Mouse (Mus musculus): ENCODE measurements around the gene Aebp1.

Aebp1 gene

DNA sequence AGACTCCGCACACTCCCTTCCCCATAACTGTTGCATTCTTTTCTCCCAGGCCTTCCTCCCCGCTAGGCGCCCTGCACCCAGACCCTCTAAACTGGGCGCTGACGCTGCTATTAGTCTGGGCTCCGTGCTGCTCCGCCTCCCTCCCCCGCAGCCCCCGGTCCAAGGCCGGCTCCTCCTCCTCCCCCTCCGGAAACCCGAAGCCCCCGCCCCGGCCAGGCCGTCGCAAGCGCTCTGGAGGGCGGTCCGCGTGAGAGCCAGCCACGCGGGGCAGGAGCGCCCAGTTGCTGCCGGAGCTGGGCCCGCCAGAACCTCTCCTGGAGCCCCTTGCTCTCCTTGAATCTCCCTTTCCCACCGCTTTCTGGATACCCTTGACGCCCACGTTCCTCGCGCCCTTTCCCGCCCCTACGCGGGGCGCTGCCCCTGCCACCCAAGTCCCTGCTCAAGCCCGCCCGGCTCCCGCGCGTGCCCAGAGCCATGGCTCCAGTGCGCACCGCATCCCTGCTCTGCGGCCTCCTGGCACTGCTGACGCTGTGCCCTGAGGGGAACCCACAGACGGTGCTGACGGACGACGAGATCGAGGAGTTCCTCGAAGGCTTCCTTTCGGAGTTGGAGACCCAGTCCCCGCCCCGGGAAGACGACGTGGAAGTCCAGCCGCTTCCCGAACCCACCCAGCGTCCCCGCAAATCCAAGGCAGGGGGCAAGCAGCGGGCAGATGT lies at the start of gene Aebp1:
TSS of gene Aebp1 (plus strand) at position 270 of the 716 bp plus-strand sequence.
- peak in 1 of 2 experiments; percentile 44 for DNase-seq

DNA sequence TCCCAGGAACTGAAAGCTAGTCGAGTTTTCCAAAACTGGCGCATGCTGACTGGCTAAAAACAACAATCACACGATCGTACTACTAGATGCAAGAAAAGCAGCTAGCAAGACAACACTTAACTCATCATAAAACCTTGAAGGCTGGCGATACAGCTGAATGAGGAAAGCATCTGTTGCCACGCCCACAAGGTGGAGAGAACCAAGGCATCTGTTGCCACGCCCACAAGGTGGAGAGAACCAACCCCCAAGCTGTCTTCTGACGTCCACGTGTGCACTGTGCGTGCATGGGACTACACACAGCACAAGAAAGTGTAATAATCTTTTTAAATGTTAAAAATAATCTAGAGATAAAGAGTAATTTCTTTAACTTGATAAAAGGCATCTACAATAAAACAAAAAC lies 48.4 kb upstream of the Aebp1 start:
- DNase-seq, result no peak

DNA sequence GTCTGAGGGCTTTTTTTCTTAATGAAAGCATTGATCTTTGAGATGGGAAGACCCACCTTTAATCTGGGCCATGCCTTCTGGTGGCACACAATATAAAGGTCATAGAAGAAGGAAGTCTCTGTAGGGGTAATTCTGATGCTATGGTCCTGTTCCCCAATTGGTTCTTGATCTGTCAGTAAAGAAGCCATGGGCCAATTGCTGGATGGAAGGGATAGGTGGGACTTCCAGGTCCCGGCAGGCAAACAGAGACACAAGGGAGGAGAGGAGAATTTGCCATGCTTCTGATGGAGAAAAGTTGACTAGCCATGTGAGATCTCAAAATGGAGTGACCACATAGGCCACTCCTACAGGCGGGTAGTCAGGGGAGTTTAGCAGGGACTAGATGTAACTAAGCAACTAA lies 42.5 kb upstream of the Aebp1 start:
- DNase-seq, result no peak

DNA sequence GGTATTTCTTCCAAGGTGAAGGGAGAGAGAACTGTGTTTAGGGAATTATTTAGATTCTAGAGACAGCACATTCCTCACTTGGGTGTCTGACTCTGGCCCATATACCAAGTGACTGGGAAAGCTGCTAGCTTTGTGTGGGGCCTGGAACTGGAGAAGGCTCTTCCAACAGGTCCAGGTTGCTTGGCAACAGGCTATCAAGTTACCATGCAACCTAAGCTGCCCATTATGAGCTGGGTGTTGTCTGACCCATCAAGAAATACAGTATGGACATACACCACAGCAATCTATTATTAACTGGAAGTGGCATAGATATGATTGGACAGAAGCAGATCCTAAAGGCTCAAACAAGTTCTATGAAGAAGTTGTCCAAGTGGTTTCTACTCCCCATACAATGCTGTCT lies 36.3 kb upstream of the Aebp1 start:
- no peak for DNase-seq

DNA sequence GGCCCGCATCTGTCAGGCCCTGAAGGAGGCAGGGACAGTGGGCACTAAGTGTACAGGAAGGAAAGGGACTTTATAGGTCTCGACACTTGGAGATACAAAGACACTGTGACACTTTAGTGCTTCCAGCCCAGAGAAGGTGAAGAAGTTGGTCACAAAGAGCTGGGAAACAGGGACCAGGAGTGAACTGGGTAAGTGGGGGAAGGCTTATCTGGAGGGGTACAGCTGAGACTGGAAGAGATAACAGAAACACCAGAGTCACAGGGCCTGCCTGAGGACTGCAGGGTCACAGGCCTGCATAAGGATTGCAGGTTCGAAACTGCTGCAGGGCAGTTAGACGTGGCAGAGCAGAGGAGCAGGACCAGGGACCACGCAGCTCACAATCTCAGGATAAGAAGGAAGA lies 33.8 kb upstream of the Aebp1 start:
- DNase-seq, result no peak

DNA sequence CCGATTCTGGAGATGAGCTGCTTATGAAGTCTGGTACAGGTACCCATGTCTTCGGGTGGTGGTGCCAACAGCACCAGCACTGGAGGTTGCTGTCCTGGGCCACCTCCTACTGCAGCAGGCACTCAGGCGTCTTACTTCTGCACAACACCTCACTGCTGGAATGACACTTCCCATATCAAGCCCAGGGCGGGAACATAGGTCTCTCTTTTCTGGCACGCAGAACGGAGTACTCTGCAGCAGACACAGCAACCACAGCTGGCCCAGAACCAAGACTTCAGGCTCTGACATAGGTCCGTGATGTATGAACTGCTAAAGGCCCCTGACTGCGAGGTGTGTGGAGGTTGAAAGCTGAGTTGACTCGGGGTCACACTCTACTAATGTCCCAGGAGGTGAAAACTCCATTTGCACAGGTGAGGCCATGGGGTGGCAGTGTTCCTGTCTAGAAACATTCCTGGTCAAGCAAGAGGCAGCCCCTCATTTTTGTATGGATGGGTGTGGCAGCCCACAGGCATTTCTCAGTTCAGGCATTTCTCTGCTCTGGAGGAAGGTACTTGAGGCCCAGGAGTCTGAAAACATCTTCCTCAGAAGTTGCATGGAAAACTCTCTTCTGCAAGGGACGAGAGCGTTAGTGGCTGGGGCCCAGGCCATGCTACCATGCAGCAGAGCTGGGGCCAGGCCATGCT lies 33.1 kb upstream of the Aebp1 start:
- DNase-seq, result no peak

DNA sequence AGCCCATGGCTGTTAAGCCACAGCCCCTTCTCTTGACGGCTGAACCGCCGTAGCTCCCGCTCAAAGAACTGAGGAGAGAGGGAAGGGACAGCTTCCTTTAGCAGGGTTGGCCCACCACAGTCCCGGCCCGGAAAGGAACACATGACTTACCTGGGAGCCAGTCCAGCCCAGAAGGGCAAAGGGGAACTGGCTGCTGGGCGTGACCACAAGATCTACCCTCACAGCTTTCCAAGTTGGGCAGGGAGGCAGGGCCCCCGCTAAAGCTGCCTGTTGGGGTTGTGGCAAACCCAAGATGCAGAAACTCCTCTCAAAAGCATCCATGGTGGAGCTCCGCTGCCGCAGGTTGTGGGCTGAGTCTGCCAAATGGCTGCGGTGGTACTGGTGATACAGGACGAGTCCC lies 32.4 kb upstream of the Aebp1 start:
- no peak for DNase-seq

DNA sequence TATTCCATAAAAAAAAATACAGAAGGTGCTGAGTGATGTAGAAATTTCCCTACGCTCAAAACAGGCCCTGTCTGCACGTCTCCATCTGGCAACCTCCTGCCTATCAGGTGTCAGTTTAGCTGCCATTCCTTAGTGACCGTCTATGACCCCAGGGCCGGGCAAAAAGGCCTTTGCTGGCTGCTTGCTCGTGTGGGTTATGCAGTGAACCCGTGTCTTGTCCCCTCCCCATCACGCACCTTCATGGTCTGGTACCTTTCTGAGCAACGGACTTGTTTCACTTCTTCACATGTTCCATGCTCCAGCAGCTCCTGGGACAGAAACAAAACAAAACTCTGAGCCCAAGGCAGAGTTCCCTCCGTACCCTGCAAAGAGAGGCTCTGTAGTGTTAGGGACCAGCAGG lies 27.2 kb upstream of the Aebp1 start:
- DNase-seq, result no peak

DNA sequence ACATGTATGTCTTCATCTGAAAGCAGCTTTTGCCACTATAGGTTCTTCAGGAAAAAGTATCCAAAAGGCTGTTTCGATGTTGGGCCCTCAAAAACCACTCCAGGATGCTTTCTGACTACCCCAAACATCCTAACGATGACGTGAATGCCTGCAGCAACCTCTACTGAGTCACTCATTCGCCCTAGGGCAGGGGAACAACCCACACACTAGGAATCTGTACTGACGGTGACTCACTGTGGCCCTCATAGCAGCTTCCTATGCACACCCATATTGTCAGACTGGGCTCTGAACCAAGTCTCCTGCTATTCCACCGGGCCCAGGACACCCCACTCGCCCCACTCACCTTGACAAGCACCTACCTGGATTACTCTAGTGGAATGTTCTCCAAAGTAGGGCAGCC lies 26.7 kb upstream of the Aebp1 start:
- DNase-seq, result no peak

DNA sequence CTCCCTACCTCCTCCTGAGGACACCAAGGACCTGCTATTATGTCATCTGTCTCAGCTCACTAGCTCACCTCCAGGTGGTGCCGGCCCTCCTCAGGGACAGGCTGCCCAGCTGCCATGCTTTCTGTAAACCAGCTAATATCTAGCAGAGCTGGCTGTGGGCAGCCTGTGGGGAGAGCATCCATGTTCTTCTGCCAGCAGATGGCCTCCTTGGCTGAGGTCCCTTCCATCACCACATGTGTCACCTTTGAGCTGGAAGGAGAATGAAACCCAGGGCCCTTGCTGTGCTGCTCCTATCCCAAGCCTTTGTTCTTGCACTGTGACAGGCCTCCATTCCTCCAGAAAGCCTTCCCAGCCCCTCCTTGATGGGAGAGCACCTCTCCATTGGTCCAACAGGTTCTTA lies 25.6 kb upstream of the Aebp1 start:
- peak; percentile 53 to 60 for DNase-seq

DNA sequence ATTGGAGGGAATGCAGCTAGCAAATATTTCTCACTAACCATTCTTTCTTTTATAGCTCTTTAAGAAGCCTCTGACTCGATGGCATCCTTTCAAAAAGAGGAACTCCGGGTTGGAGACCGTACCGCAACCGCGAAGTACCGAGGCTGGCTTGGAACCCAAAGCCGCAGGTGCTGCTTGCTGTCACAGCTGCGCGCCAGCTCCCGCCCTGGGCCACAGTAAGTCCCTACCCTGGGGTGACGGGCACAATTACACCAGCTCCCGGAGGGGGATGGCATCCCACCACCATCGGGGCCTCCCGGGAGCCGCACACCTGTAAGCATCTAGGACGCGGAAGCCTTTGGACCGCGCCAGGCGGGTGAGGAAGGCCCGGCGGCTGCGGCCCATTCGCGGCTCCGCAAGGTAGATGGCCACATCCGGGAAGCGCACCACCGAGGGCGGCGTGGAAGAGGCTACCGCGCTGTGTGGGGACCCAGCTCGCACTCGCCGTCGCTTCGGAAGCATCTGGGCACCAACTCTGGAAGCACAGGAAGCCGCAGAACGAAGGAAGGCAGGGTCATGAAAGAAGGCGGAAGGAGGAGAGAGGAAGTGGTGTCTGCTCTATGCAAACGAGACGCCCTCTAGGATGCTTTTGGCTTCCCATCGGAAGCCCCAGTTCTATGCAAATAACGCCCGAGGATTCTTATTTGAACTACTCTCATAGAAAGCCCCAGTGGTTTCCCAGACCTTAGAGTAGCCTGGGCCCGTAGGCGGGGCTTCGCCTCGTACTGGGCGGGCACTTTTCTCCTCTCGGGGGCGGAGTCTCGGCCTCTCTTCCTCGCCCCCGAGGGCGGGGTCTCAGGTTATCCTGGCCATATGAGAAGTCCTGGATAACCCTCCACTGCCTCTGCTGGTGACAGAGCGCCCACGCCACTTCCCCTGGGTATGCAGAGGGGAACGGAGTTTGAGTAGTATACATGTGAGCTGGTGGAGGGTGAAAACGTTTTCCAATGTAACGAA lies 24.2 kb upstream of the Aebp1 start, which contains the start of gene Polm:
TSS of gene Polm (minus strand) at position 766 of the 996 bp plus-strand sequence.
- DNase-seq, result peak; percentile 94 to 95

DNA sequence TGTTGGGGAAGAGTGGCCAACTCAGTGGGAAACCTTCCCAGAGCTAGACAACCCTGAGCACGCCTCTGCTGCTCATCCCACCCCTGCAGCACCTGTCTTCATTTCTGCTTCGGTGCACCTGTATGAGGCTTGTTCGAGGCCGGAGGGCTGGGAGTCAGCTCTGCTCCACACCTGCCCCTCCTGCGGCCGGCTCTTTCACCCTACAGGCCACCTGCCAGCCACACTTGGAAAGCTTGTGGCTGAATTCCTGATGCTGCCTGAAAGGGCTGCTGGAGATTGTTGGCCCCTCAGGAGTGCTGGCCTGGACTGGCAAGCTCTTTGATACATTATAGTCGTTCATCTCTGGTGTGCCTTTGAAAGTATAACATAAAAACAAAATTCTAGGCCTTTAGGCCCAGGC lies 21.4 kb upstream of the Aebp1 start:
- DNase-seq, result no peak

DNA sequence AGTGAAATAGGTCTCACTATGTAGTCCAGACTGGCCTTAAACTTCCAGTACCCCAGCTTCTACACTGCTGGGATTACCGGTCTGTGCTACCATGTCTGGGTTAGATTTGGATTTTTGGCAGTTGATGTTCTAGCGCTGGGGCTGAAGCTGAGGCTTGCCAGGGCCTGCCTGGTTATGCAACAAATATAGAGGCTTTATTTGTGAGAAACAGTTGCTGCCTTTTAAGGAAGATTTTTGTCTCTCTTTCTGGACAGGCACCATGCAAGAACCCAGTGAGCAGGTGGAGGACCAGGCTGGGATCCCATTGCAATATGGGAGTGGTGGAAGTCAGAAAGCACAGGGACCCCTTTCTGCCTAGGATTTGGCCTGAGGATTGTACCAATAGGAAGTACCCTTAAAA lies 20.0 kb upstream of the Aebp1 start:
- no peak for DNase-seq

DNA sequence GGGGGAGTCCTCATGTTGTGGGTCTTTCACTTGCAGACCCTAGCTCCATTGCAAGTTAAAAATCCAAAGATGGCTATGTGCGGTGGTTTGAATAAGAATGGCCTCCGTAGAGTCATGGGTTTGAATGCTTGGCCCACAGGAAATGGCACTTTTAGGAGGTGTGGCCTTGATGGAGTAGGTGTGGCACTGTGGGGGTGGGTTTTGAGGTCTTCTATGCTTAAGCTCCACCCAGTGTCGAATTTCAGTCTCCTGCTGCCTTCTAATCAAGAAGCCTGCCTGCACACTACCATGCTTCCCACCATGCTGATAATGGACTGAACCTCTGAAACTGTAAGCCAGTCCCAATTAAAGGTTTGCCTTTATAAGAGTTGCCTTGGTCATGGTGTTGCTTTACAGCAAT lies 18.6 kb upstream of the Aebp1 start:
- DNase-seq, result no peak

DNA sequence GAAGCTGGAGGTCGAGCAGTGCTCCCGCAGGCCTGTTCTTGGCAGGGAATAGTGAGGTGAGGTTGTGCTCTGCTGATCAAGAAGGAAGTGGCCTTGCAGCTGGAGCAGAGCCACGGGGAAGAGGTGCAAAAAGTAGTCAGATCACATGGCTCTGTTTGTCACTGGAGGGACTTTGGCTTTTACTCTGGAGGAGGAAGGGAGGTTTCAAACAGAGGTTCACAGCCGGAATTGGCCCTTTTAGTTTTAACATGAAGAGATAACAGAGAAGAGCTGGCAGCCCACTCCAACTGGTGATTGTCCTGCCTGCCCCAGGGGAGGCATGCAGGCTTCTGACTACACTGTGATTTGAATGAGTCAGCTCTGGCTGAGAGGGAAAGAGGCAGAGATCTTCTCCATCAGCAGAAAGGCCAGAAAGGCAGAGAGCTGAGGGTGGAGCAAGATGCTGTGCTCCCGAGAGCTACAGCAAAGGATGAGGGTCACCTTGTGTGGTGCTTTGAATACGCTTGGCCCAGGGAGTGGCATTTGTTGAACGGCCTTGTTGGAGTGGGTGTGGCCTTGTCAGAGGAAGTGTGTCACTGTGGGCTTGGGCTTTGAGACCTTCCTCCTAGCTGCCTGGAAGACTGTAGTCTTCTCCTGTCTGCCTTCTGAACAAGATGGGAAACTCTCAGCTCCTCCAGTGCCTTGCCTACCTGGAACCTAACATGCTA lies 15.0 kb upstream of the Aebp1 start:
- DNase-seq, result no peak

DNA sequence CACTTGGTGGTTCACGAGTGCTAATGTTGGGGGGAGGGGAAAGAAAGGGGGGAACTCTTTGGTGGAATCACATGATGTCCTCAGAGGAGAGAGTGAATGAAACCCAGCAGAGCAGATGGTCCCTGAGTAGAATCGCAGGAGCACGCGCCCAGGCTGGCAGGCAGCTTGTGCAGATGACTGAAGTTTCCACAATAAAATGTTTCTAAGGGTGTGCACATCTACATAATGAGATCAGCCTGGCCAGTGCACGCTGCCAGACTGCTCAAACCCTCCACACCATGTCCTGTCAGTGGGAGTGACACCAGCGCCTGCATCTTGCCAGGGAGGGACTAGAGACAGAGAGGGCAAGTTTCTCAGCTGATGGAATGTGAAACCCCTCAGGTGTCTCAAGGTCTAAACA lies 13.0 kb upstream of the Aebp1 start:
- no peak for DNase-seq

DNA sequence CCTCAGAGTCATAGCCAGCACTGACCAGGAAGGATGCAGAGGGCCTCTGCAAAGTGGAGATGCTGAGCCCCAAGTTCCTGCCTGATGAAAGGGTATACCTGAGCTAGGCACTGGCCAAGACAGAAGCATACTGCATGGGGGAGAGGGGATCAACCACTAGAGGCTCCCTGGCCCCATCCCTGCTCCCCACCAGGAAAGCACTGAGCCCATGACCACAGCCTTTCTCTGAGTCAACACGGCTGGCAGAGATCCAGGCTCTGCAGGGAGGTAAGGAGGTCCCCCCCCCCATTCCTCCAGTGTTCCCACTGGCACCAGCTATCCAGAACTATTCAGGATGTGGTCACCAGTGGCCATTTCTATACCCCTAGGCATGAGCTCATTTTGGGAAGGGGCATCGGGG lies 12.4 kb upstream of the Aebp1 start:
- peak in 1 of 2 experiments; percentile 40 for DNase-seq

DNA sequence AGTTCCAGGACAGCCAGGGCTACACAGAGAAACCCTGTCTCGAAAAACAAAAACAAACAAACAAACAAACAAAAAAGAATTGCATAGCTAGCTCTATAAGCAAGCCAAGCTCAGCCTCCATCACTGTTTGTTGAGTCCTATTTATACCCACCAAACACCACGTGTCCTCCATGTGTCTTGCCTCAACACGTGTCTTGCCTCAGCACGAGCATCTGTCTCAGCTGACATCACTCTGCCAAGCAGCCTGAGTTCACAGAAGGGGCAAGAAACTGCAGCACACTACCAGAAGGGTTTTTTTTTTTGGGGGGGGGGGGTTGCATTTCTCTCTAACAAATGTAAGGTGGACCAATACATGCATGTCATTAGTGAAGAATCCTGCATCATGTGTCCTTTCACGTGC lies 11.3 kb upstream of the Aebp1 start:
- DNase-seq, result no peak

DNA sequence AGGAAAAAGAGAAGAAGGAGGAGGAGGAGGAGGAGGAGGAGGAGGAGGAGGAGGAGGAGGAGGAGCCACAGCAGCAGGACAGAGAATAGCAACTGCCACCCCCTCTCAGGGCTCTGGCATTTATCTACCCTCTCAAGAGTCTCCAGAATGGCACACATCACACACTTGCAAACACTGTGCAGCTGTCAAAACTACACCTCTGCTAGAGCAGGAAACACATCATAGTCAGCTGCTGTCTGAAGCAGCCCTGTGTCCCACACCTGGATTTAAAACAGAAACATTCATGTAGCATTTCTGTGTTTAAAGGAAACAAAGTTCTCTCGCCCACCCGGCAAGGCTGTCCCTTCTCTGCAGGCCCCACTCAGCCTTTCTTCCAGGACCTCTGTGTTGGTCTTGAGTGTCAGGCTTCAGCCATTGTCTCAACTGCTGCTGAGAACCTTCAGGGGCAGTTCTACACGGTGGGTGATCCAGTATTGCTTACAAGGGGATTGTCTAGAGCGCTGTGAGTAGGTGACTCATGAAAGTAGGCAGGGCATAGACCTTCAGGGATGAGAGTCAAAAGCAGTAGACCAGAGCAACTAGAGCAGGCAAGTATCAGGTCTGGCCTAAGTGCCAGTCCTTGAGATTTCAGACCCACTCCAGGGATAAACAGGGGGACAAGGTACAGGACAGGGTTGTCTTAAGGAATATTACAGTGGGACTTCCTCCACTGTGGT lies 10.6 kb upstream of the Aebp1 start:
- DNase-seq, result no peak

DNA sequence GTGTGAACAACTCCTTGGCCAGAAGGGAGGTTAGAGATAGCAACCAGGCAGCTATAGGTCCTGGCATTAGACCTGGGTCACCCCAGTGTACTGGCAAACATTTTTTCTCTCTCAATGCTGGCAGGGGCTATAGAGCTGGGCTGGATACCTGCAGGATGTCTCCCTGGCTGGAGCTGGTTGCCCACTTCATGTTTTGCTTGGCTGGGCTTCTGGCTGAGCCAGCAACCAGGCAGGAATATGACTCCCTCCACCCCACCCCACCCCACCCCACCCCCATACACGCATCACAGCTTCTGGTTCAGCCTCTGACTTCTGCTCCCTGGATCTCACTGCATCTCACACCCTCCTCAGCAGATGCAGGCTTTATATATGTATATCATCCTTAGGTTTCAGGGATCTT lies 9.4 kb upstream of the Aebp1 start:
- no peak for DNase-seq

DNA sequence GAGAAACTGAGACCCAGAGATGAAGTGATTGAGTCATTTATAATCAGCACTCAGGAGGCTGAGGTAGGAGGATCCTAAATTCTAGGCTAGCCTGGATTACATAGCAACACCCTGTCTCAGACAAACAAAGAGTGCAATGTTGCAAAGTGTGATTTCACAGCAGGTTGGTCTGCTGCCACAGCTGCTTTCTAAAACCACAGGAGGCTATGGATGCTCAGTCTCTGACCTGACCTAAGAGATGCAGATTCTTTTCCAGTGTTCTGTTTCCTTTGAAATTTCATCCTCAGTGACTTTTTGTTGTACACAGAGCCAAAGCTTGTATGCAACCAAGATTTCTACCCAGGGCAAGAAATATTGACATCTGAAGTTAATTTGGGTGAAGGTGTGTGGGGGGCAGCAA lies 6.3 kb upstream of the Aebp1 start:
- no peak for DNase-seq

DNA sequence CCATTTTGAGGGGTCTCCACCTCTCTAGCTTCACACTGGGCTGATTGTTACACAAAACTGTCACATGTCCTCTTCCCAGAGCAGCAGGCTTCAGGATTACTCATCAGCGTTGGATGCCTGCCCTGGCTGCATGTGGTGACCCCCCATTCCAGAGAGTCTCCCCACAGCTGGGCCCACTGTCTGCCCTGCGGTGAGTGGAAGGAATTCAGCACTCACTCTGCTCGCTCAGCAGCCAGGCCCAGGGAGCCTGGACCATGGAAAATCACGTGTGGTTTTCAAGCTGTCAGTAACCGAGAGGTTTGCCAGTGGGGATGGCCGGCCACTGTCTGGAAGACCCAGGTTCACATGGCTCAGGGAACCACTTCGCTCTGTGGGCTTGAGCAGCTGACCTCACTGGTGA lies 5.8 kb upstream of the Aebp1 start:
- peak; percentile 52 to 70 for DNase-seq
